Mouse (Mus musculus) forebrain, postnatal 0 days (tissue): ENCODE data around the gene Ypel3. TPM values are rescaled to one million over a fixed set of nuclear protein-coding genes. Genes with fewer than 3 reads are reported as not detected.

Experiments
- ATAC-seq: fragments of 200-750 bp; cut with Nextera tagmentation; 2 replicates; pipeline ENCODE4 v1.8.0; 2017; ENCODE audit warnings: mild to moderate bottlenecking, moderate library complexity
- DNase-seq: peaks from one replicate; pipeline ENCODE4 v3.0.0-alpha.2; 2015
- H3K27ac ChIP-seq: fragments of 300-500 bp; sonication (generic); 2 replicates; pipeline ENCODE4 v1.5.1; 2014; ENCODE audit warnings: low read depth, mild to moderate bottlenecking, antibody characterized with exemption, low read length, moderate library complexity, mixed read lengths
- H3K27me3 ChIP-seq: fragments of 300-500 bp; sonication (generic); 2 replicates; pipeline ENCODE4 v1.6.1; 2014; ENCODE audit warnings: mild to moderate bottlenecking, low read length, mixed read lengths; ENCODE audit not compliant: insufficient read depth
- H3K36me3 ChIP-seq: fragments of 300-500 bp; sonication (generic); 2 replicates; pipeline ENCODE4 v1.6.1; 2014; ENCODE audit warnings: mild to moderate bottlenecking, moderate library complexity; ENCODE audit not compliant: insufficient read depth
- H3K4me1 ChIP-seq: fragments of 300-500 bp; sonication (generic); 2 replicates; pipeline ENCODE4 v1.6.1; 2014; ENCODE audit warnings: antibody characterized with exemption; ENCODE audit not compliant: insufficient read depth
- H3K4me2 ChIP-seq: fragments of 300-500 bp; sonication (generic); 2 replicates; pipeline ENCODE4 v1.6.1; 2014; ENCODE audit warnings: low read depth, mild to moderate bottlenecking, moderate library complexity
- H3K4me3 ChIP-seq: fragments of 300-500 bp; sonication (generic); 2 replicates; pipeline ENCODE4 v1.5.1; 2014; ENCODE audit warnings: low read depth, low read length, mixed read lengths
- H3K9ac ChIP-seq: fragments of 300-500 bp; sonication (generic); 2 replicates; pipeline ENCODE4 v1.6.1; 2014; ENCODE audit warnings: mild to moderate bottlenecking
- H3K9me3 ChIP-seq: fragments of 300-500 bp; sonication (generic); 2 replicates; pipeline ENCODE4 v1.6.1; 2016; ENCODE audit warnings: low read length
- CTCF ChIP-seq: sonication (generic); IDR thresholded peaks from 2 replicates; pipeline ENCODE4 v1.5.1; 2016; ENCODE audit warnings: antibody characterized with exemption, control low read depth, low read depth
- WGBS: fragments of 180-500 bp; shearing (Covaris S2); extraction: QIAGEN DNeasy Blood & Tissue Kit; methylation state at CpG from one replicate; pipeline ENCODE4 v1.1.7; 2014; 5-methylcytosine and 5-hydroxymethylcytosine counted together
- polyA plus RNA-seq: library from polyadenylated mRNA; unstranded; fragments of >200 nt; fragmentation: Nextera tagmentation; extraction: Ambion mirVana; gene quantifications from 2 replicates; pipeline ENCODE4 v1.2.1, GENCODE M21; 2015
- total RNA-seq: library from RNA; depleted of rRNA; stranded (reverse); fragments of >200 nt; gene quantifications from 2 replicates; pipeline ENCODE4 v1.2.3, GENCODE M21; 2014; rRNA removed

Gene Ypel3
- total and polyA plus RNA-seq, 2 experiments from 2014 or later: 162 to 223 TPM

GRCm38 (mm10) chr7:126825403-126825802 is 48.6 kb downstream of the Ypel3 start:
- Histone ChIP-seq H3K27ac (no peak overlapping the region), H3K4me1 (peaks cover 10% of the 10 kb centered on the region; the same call in 1 of the 2 replicates), H3K27me3 (no peaks in the 10 kb centered on the region), H3K9me3 (no peaks in the 10 kb centered on the region), H3K4me3 (no peak overlapping the region), H3K9ac (0 out of 2 replicates have a peak overlapping the region, but pooled peaks have one; percentile 14), H3K36me3 (peaks cover 27% of the 10 kb centered on the region), H3K4me2 (no peak overlapping the region)
- ATAC-seq (no peak), DNase-seq (no peak)
- 29% methylated on average over 8 of the region's 8 CpGs for WGBS
- TF ChIP-seq CTCF: no peak

GRCm38 (mm10) chr7:126825952-126826351 is 49.2 kb downstream of the Ypel3 start:
- Histone ChIP-seq H3K9me3 (no peaks in the 10 kb centered on the region), H3K27me3 (no peaks in the 10 kb centered on the region), H3K4me2 (no peak overlapping the region), H3K36me3 (peaks cover 27% of the 10 kb centered on the region), H3K9ac (no peak overlapping the region), H3K27ac (no peak overlapping the region), H3K4me3 (no peak overlapping the region), H3K4me1 (peaks cover 10% of the 10 kb centered on the region; the same call in 1 of the 2 replicates)
- ATAC-seq (no peak), DNase-seq (no peak)
- 70% methylated on average over 5 of the region's 5 CpGs for WGBS
- TF ChIP-seq CTCF: no peak

Other genes starting within 250 kb of the Ypel3 start
Only the 30 nearest of the 31 such genes appear.
- gene Eif3c, start 210.5 kb upstream of the Ypel3 start, total RNA-seq: 113 and 137 TPM in 2 replicates
- gene Eif3c, start 210.5 kb upstream of the Ypel3 start, polyA plus RNA-seq: 200 and 205 TPM in 2 replicates
- 0.08 and 0.33 TPM in 2 replicates for gene Apobr, start 192.0 kb upstream of the Ypel3 start, total RNA-seq
- gene Apobr, start 192.0 kb upstream of the Ypel3 start, polyA plus RNA-seq: 0.16 and 0.39 TPM in 2 replicates
- 26.9 and 29.0 TPM in 2 replicates for gene Cln3, start 191.1 kb upstream of the Ypel3 start, total RNA-seq
- 22.1 and 23.8 TPM in 2 replicates for gene Cln3, start 191.1 kb upstream of the Ypel3 start, polyA plus RNA-seq
- not detected in 2 replicates for gene Il27, start 182.0 kb upstream of the Ypel3 start, total RNA-seq
- not detected in 2 replicates for gene Il27, start 182.0 kb upstream of the Ypel3 start, polyA plus RNA-seq
- 4.8 and 7.3 TPM in 2 replicates for gene Nupr1, start 146.1 kb upstream of the Ypel3 start, total RNA-seq
- 15.5 and 18.0 TPM in 2 replicates for gene Nupr1, start 146.1 kb upstream of the Ypel3 start, polyA plus RNA-seq
- gene Sgf29, start 127.6 kb upstream of the Ypel3 start, total RNA-seq: 22.8 and 37.1 TPM in 2 replicates
- 59.6 and 62.3 TPM in 2 replicates for gene Sgf29, start 127.6 kb upstream of the Ypel3 start, polyA plus RNA-seq
- 15.8 and 22.8 TPM in 2 replicates for gene Sult1a1, start 100.5 kb upstream of the Ypel3 start, total RNA-seq
- gene Sult1a1, start 100.5 kb upstream of the Ypel3 start, polyA plus RNA-seq: 15.4 and 16.0 TPM in 2 replicates
- gene Bola2, start 81.6 kb upstream of the Ypel3 start, total RNA-seq: 66.9 and 115 TPM in 2 replicates
- 139 and 205 TPM in 2 replicates for gene Bola2, start 81.6 kb upstream of the Ypel3 start, polyA plus RNA-seq
- gene Slx1b, start 81.2 kb upstream of the Ypel3 start, total RNA-seq: 15.8 and 17.9 TPM in 2 replicates
- 7.5 and 10.1 TPM in 2 replicates for gene Slx1b, start 81.2 kb upstream of the Ypel3 start, polyA plus RNA-seq
- gene Coro1a, start 69.2 kb upstream of the Ypel3 start, total RNA-seq: 121 and 169 TPM in 2 replicates
- gene Coro1a, start 69.2 kb upstream of the Ypel3 start, polyA plus RNA-seq: 118 and 146 TPM in 2 replicates
- gene Mapk3, start 17.4 kb upstream of the Ypel3 start, total RNA-seq: 108 and 131 TPM in 2 replicates
- gene Mapk3, start 17.4 kb upstream of the Ypel3 start, polyA plus RNA-seq: 118 and 133 TPM in 2 replicates
- 1.2 and 2.5 TPM in 2 replicates for gene Gdpd3, start 10.6 kb upstream of the Ypel3 start, total RNA-seq
- gene Gdpd3, start 10.6 kb upstream of the Ypel3 start, polyA plus RNA-seq: 0.93 and 0.97 TPM in 2 replicates
- gene Tbx6, start 4.5 kb downstream of the Ypel3 start, total RNA-seq: 0.31 and 0.38 TPM in 2 replicates
- gene Tbx6, start 4.5 kb downstream of the Ypel3 start, polyA plus RNA-seq: 0.10 and 0.11 TPM in 2 replicates
- 114 and 119 TPM in 2 replicates for gene Ppp4c, start 15.5 kb downstream of the Ypel3 start, total RNA-seq
- 161 and 172 TPM in 2 replicates for gene Ppp4c, start 15.5 kb downstream of the Ypel3 start, polyA plus RNA-seq
- 33.2 and 34.4 TPM in 2 replicates for gene Fam57b, start 20.7 kb downstream of the Ypel3 start, total RNA-seq
- gene Fam57b, start 20.7 kb downstream of the Ypel3 start, polyA plus RNA-seq: 39.0 and 42.6 TPM in 2 replicates
- gene 4930451I11Rik, start 54.7 kb downstream of the Ypel3 start, total RNA-seq: not detected in 2 replicates
- 0.62 TPM in 1 of 2 replicates, not detected in the other for gene 4930451I11Rik, start 54.7 kb downstream of the Ypel3 start, polyA plus RNA-seq
- 35.7 and 148 TPM in 2 replicates for gene Doc2a, start 70.5 kb downstream of the Ypel3 start, total RNA-seq
- gene Doc2a, start 70.5 kb downstream of the Ypel3 start, polyA plus RNA-seq: 31.5 and 32.5 TPM in 2 replicates
- gene Hirip3, start 85.0 kb downstream of the Ypel3 start, total RNA-seq: 11.7 and 21.3 TPM in 2 replicates
- gene Hirip3, start 85.0 kb downstream of the Ypel3 start, polyA plus RNA-seq: 9.9 and 19.5 TPM in 2 replicates
- 62.8 and 69.9 TPM in 2 replicates for gene Ino80e, start 85.4 kb downstream of the Ypel3 start, total RNA-seq
- gene Ino80e, start 85.4 kb downstream of the Ypel3 start, polyA plus RNA-seq: 102 and 107 TPM in 2 replicates
- 100 and 110 TPM in 2 replicates for gene Taok2, start 107.7 kb downstream of the Ypel3 start, total RNA-seq
- 30.5 and 42.6 TPM in 2 replicates for gene Taok2, start 107.7 kb downstream of the Ypel3 start, polyA plus RNA-seq
- gene Tmem219, start 146.0 kb downstream of the Ypel3 start, total RNA-seq: 22.8 and 23.8 TPM in 2 replicates
- gene Tmem219, start 146.0 kb downstream of the Ypel3 start, polyA plus RNA-seq: 44.7 and 45.4 TPM in 2 replicates
- gene Kctd13, start 151.9 kb downstream of the Ypel3 start, total RNA-seq: 140 and 142 TPM in 2 replicates
- 218 and 222 TPM in 2 replicates for gene Kctd13, start 151.9 kb downstream of the Ypel3 start, polyA plus RNA-seq
- 14.3 and 37.2 TPM in 2 replicates for gene Asphd1, start 172.6 kb downstream of the Ypel3 start, total RNA-seq
- gene Asphd1, start 172.6 kb downstream of the Ypel3 start, polyA plus RNA-seq: 10.3 and 13.6 TPM in 2 replicates
- gene Sez6l2, start 173.6 kb downstream of the Ypel3 start, total RNA-seq: 104 and 160 TPM in 2 replicates
- gene Sez6l2, start 173.6 kb downstream of the Ypel3 start, polyA plus RNA-seq: 38.3 and 45.3 TPM in 2 replicates
- 120 and 158 TPM in 2 replicates for gene Cdipt, start 199.0 kb downstream of the Ypel3 start, total RNA-seq
- 134 and 137 TPM in 2 replicates for gene Cdipt, start 199.0 kb downstream of the Ypel3 start, polyA plus RNA-seq
- gene Cdiptos, start 199.1 kb downstream of the Ypel3 start, total RNA-seq: not detected in 2 replicates
- gene Cdiptos, start 199.1 kb downstream of the Ypel3 start, polyA plus RNA-seq: 0.53 and 0.62 TPM in 2 replicates
- 4.8 and 6.9 TPM in 2 replicates for gene Mvp, start 237.7 kb downstream of the Ypel3 start, total RNA-seq
- 3.3 and 3.4 TPM in 2 replicates for gene Mvp, start 237.7 kb downstream of the Ypel3 start, polyA plus RNA-seq
- gene Pagr1b, start 239.5 kb downstream of the Ypel3 start, total RNA-seq: 3.8 TPM in 1 of 2 replicates, not detected in the other
- 1.0 TPM in 1 of 2 replicates, not detected in the other for gene Pagr1b, start 239.5 kb downstream of the Ypel3 start, polyA plus RNA-seq
- 19.2 and 21.9 TPM in 2 replicates for gene Pagr1a, start 240.4 kb downstream of the Ypel3 start, total RNA-seq
- 18.1 and 31.6 TPM in 2 replicates for gene Pagr1a, start 240.4 kb downstream of the Ypel3 start, polyA plus RNA-seq
- 49.1 and 53.6 TPM in 2 replicates for gene Gm42742, start 244.1 kb downstream of the Ypel3 start, total RNA-seq
- gene Gm42742, start 244.1 kb downstream of the Ypel3 start, polyA plus RNA-seq: 36.7 and 42.2 TPM in 2 replicates